Mouse (Mus musculus): ENCODE data around the gene Tprgl. TPM values are rescaled to one million over a fixed set of nuclear protein-coding genes. Genes with fewer than 3 reads are reported as not detected.

The Tprgl gene
- polyA plus RNA-seq, 1 experiment from 2014 or later: 148 TPM

DNA sequence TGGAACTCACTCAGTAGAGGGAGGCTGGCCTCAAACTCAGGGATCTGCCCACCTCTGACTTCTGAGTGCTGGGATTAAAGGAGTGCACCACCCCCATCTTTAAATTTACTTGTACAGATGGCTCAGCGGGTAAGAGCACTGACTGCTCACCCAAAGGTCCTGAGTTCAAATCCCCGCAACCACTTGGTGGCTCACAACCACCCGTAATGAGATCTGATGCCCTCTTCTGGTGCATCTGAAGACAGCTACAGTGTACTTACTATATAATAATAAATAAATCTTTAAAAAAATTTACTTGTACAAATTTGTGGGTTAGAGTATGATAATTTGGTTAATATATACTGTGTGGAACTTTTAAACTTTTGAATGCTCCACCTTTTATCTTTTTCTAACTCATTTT lies 15.8 kb downstream of the Tprgl start:
- H3K4me3 ChIP-seq (ENCODE audit: low read length): no peak overlapping the region
- no peak overlapping the region for H3K27ac ChIP-seq (ENCODE audit: low read length)
- no peak for ATAC-seq (ENCODE audit: low read depth)
- H3K27me3 ChIP-seq (ENCODE audit: control insufficient read depth, insufficient read depth, low read depth, low read length): peaks cover 21% of the 10 kb centered on the region
- 74% methylated on average over 3 of the region's 3 CpGs for WGBS
- H3K36me3 ChIP-seq (ENCODE audit: control insufficient read depth, insufficient read depth, low read length): peaks cover 7% of the 10 kb centered on the region
- no peak overlapping the region for H3K9ac ChIP-seq (ENCODE audit: low read length)
- no peak overlapping the region for H3K4me2 ChIP-seq (ENCODE audit: low read depth, low read length)
- no peaks in the 10 kb centered on the region for H3K9me3 ChIP-seq (ENCODE audit: control insufficient read depth, low read length)
- H3K4me1 ChIP-seq (replicated peaks; ENCODE audit: control insufficient read depth, insufficient read depth, low read length): peaks cover 18% of the 10 kb centered on the region

DNA sequence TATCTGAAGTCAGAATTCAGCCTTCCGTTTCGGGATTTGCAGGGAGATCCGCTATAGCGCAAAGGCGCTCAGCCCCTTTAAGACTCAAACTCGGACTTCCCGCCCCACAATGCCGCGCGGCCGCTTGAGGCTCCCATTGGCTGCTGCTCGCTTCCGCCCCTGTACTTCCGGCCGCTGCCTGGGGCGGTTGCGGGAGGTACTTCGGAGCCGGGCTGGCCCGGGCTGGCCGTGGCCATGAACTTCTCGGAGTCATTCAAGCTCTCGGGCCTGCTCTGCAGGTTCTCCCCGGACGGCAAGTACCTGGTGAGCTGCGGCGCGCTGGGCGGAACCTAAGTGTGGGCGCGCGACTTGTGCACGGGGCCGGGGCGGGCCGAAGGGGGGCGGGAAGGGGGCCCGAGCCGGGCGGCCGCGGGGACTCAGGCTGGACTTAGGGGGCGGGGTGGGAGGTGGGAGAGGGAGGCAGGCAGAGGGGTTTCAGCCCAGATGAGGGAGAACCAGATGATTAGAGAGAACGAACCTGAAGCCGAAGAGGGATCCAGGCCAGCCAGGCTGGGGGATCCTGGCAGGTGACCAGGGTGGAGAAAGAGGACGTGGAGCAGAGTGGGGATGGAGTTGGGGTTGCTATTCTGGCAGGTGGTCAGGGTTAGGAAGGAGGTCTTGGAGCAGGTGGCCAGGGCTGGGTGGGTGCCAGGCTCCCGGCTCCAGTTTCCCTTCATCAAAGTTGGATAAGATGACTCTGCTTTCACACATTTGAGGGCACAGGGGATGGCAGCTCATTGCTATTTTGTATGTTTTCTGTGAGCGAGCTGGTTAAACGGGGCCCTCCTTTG lies 18.0 kb downstream of the Tprgl start, which contains the start of gene Wrap73:
TSS of gene Wrap73 (plus strand) at position 162 of the 830 bp plus-strand sequence.
- no peaks in the 10 kb centered on the region for H3K9me3 ChIP-seq (ENCODE audit: control insufficient read depth, low read length)
- H3K4me2 ChIP-seq (ENCODE audit: low read depth, low read length): peak within 1 kb of the TSS; percentile 90
- H3K4me1 ChIP-seq (replicated peaks; ENCODE audit: control insufficient read depth, insufficient read depth, low read length): peaks cover 22% of the 10 kb centered on the region
- H3K9ac ChIP-seq (ENCODE audit: low read length): peak within 1 kb of the TSS; percentile 88
- peaks cover 2% of the 10 kb centered on the region for H3K36me3 ChIP-seq (ENCODE audit: control insufficient read depth, insufficient read depth, low read length)
- peak within 1 kb of the TSS; percentile 92 for H3K27ac ChIP-seq (ENCODE audit: low read length)
- peak; percentile 96 for ATAC-seq (ENCODE audit: low read depth)
- H3K4me3 ChIP-seq (ENCODE audit: low read length): peak within 1 kb of the TSS; percentile 88
- under 1% methylated on average over 39 of the region's 49 CpGs for WGBS
- H3K27me3 ChIP-seq (ENCODE audit: control insufficient read depth, insufficient read depth, low read depth, low read length): peaks cover 44% of the 10 kb centered on the region

DNA sequence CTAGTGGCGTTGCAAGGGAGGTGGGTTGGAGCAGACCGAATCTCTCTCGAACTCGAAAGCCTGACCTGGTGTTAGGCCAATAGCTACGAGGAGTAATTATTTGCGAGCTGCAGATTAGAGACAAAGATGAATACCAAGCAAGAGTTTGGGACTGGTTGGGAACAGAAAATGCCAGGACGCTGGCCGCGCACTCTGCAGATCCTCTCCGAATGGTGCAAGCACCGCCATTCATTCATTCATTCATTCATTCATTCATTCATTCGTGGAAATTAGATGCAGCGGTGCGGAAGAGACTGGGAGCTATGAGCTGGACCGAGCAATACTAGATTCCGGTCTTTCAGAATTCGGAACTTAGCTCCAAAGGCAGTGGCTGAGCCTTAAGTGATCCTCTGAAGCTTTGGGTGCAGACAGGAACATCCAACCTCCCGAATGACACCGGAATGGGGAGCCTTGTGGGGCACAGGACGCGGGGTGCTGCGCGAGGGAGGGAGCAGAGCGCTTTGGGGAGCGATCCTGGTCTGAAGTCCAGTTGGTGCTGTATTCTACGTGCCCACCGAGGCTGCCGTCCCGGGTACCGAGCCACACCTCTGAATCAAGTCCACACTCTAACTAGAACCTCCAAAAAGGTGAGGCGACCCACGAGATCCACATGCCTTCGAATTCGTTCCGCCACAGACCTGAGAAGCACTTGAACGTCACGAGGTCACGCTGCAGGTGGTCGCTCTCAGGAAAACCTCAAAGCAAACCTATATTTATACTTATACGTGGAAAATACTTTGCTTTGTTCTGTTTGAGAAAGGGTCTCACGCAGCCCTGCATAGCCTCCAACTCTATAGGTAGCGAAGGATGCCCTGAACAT lies 19.2 kb downstream of the Tprgl start:
- Histone ChIP-seq H3K27ac (ENCODE audit: low read length) (no peak overlapping the region), H3K36me3 (ENCODE audit: control insufficient read depth, insufficient read depth, low read length) (no peaks in the 10 kb centered on the region), H3K4me1 (replicated peaks; ENCODE audit: control insufficient read depth, insufficient read depth, low read length) (peaks cover 22% of the 10 kb centered on the region), H3K4me2 (ENCODE audit: low read depth, low read length) (peak overlapping the region; percentile 90), H3K9me3 (ENCODE audit: control insufficient read depth, low read length) (no peaks in the 10 kb centered on the region), H3K27me3 (ENCODE audit: control insufficient read depth, insufficient read depth, low read depth, low read length) (peaks cover 48% of the 10 kb centered on the region), H3K9ac (ENCODE audit: low read length) (no peak overlapping the region), H3K4me3 (ENCODE audit: low read length) (peak overlapping the region; percentile 55)
- no peak for ATAC-seq (ENCODE audit: low read depth)
- WGBS: 3% methylated on average over 42 of the region's 42 CpGs

DNA sequence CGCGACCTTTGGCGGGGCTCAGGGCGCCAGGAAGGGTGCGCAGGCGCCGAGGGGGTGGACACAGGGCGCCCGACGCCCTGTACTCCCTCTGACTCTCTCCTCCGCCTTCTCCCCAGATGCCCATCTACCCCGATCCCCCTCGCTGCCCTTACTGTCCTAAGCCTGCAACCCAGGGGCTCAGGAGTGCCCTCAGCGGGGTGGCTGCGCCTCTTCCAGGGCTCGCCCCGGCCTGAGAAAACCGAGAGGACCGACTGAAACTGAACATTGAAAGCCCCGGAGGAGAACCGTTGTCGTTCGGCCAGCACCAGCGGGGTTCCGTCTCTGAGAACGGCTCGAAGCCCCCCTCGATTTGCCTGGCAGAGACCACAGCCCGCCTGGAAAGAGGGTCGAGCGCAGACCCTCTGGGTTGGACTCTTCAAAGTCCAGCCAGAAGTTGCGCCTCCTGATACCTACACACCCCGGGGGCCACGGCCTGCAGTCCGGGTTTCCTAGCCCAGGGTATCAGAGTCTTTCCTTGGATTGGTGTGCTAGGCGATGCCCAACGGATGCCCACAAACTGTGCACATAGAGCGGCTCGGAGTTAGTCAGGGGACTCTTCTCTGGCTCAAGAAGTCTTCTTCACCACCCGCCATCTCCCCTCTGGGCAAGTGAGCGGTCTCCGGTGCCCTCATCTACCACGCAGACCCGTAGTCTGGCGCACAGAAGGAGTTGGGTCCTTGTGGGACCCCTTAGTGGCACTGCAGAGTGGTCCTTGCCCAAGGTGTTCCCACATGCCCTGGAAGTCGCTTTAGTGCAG lies 20.1 kb downstream of the Tprgl start:
- no peak for ATAC-seq (ENCODE audit: low read depth)
- Histone ChIP-seq H3K27ac (ENCODE audit: low read length) (no peak overlapping the region), H3K27me3 (ENCODE audit: control insufficient read depth, insufficient read depth, low read depth, low read length) (peaks cover 48% of the 10 kb centered on the region)

DNA sequence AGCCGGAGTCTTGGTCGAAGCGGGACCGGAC lies 20.5 kb downstream of the Tprgl start, which contains the start of gene Trp73:
TSS of gene Trp73 (minus strand) at position 27 of the 31 bp plus-strand sequence.
- no peaks in the 10 kb centered on the region for H3K9me3 ChIP-seq (ENCODE audit: control insufficient read depth, low read length)
- peaks cover 48% of the 10 kb centered on the region for H3K27me3 ChIP-seq (ENCODE audit: control insufficient read depth, insufficient read depth, low read depth, low read length)
- peak within 1 kb of the TSS; percentile 90 for H3K4me2 ChIP-seq (ENCODE audit: low read depth, low read length)
- H3K36me3 ChIP-seq (ENCODE audit: control insufficient read depth, insufficient read depth, low read length): no peaks in the 10 kb centered on the region
- WGBS: 0% methylated on average over 4 of the region's 4 CpGs
- peaks cover 22% of the 10 kb centered on the region for H3K4me1 ChIP-seq (replicated peaks; ENCODE audit: control insufficient read depth, insufficient read depth, low read length)
- H3K27ac ChIP-seq (ENCODE audit: low read length): no peak within 1 kb of the TSS
- H3K9ac ChIP-seq (ENCODE audit: low read length): peak within 1 kb of the TSS; percentile 61
- ATAC-seq (ENCODE audit: low read depth): no peak
- H3K4me3 ChIP-seq (ENCODE audit: low read length): peak within 1 kb of the TSS; percentile 55

More for the DNA sequence above, 20.1 kb downstream of the Tprgl start:
- peak overlapping the region; percentile 90 for H3K4me2 ChIP-seq (ENCODE audit: low read depth, low read length)
- H3K9me3 ChIP-seq (ENCODE audit: control insufficient read depth, low read length): no peaks in the 10 kb centered on the region
- peak overlapping the region; percentile 61 for H3K9ac ChIP-seq (ENCODE audit: low read length)
- peak overlapping the region; percentile 55 for H3K4me3 ChIP-seq (ENCODE audit: low read length)
- H3K4me1 ChIP-seq (replicated peaks; ENCODE audit: control insufficient read depth, insufficient read depth, low read length): peaks cover 22% of the 10 kb centered on the region
- WGBS: 2% methylated on average over 46 of the region's 46 CpGs
- no peaks in the 10 kb centered on the region for H3K36me3 ChIP-seq (ENCODE audit: control insufficient read depth, insufficient read depth, low read length)

DNA sequence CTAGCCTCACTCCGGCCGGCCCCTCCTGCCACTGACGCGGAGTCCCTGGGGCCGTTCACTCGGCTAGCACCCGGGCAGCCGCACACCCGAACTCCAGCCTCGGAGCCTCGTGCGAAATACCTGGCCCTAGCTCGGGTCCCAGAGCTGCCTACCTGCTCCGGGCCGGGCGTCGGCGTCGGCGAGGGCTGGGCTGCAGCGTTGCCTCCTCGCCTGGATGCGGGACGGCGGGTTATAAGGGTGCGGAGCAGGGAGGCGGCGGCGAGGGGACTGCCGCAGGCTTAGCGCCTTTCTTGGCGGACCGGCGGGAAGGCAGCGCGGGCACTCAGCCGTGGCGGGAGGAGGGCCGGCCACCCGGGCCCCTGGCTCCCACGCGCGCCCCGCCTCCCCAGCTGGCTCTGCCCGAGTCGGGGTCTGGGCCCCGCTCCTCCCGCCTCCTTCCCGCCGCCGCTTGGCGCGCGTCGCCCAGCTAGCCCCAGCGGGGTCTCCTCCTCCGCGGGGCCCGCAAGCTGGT lies 20.7 kb downstream of the Tprgl start:
- Histone ChIP-seq H3K4me2 (ENCODE audit: low read depth, low read length) (peak overlapping the region; percentile 90), H3K9me3 (ENCODE audit: control insufficient read depth, low read length) (no peaks in the 10 kb centered on the region), H3K4me3 (ENCODE audit: low read length) (peak overlapping the region; percentile 55), H3K9ac (ENCODE audit: low read length) (peak overlapping the region; percentile 61), H3K36me3 (ENCODE audit: control insufficient read depth, insufficient read depth, low read length) (no peaks in the 10 kb centered on the region), H3K4me1 (replicated peaks; ENCODE audit: control insufficient read depth, insufficient read depth, low read length) (peaks cover 22% of the 10 kb centered on the region), H3K27ac (ENCODE audit: low read length) (no peak overlapping the region), H3K27me3 (ENCODE audit: control insufficient read depth, insufficient read depth, low read depth, low read length) (peaks cover 48% of the 10 kb centered on the region)
- ATAC-seq (ENCODE audit: low read depth): peak; percentile 16; the same call in 1 of the 2 replicates
- under 1% methylated on average over 46 of the region's 59 CpGs for WGBS

DNA sequence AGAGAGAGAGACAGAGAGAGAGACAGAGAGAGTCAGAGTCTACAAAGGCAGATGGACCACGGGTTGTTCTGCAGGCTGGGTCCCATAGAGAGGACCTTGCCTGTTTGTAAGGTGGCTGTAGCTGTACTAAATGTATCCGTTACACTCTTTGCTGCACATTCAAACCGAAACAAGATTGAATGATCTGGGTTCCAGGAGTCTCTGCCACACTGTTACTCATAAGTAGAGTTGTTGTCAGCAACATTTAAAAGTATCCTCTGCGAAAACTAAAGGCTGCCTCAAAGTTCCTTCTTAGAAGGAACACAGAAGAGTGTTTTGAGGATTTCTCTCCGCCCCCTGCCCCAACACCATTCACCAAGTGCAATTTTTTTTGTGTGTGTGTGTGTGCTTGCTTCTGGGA lies 23.3 kb downstream of the Tprgl start:
- H3K4me1 ChIP-seq (replicated peaks; ENCODE audit: control insufficient read depth, insufficient read depth, low read length): peaks cover 13% of the 10 kb centered on the region; the same call in 1 of the 2 replicates
- WGBS: 52% methylated on average over 5 of the region's 5 CpGs
- H3K4me2 ChIP-seq (ENCODE audit: low read depth, low read length): no peak overlapping the region
- no peak overlapping the region for H3K27ac ChIP-seq (ENCODE audit: low read length)
- no peaks in the 10 kb centered on the region for H3K36me3 ChIP-seq (ENCODE audit: control insufficient read depth, insufficient read depth, low read length)
- no peak overlapping the region for H3K4me3 ChIP-seq (ENCODE audit: low read length)
- H3K27me3 ChIP-seq (ENCODE audit: control insufficient read depth, insufficient read depth, low read depth, low read length): peaks cover 50% of the 10 kb centered on the region
- ATAC-seq (ENCODE audit: low read depth): no peak
- H3K9ac ChIP-seq (ENCODE audit: low read length): no peak overlapping the region
- H3K9me3 ChIP-seq (ENCODE audit: control insufficient read depth, low read length): no peaks in the 10 kb centered on the region

DNA sequence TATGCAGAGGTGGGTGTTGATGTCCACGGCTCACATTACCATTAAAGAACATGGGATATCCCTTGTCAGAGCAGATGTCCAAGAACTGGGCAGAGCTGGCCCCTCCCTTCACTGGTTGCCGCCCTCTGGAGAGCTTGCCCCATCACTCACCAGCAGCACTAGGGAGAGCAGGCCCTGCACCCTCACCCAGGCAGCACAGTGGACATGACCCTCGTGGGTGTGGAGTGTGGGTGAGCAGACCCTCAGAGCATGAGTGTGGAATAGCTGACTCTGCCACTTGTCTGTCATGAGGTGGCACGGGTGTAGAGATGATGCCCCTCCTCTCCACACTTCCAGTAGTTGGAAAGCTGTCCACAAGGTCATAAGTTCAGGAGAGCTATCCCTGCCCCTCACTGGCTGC lies 25.7 kb downstream of the Tprgl start:
- Histone ChIP-seq H3K4me1 (replicated peaks; ENCODE audit: control insufficient read depth, insufficient read depth, low read length) (peaks cover 5% of the 10 kb centered on the region; the same call in 1 of the 2 replicates), H3K36me3 (ENCODE audit: control insufficient read depth, insufficient read depth, low read length) (no peaks in the 10 kb centered on the region), H3K9ac (ENCODE audit: low read length) (no peak overlapping the region), H3K4me3 (ENCODE audit: low read length) (no peak overlapping the region), H3K27me3 (ENCODE audit: control insufficient read depth, insufficient read depth, low read depth, low read length) (peaks cover 29% of the 10 kb centered on the region), H3K27ac (ENCODE audit: low read length) (no peak overlapping the region), H3K4me2 (ENCODE audit: low read depth, low read length) (no peak overlapping the region), H3K9me3 (ENCODE audit: control insufficient read depth, low read length) (no peaks in the 10 kb centered on the region)
- 0 out of 2 replicates have a peak, but pooled peaks have one; percentile 15 for ATAC-seq (ENCODE audit: low read depth)
- 43% methylated on average over 4 of the region's 4 CpGs for WGBS
